Mouse (Mus musculus) heart, embryonic 16.5 days (tissue): ENCODE data around the gene Atf3. TPM values are rescaled to one million over a fixed set of nuclear protein-coding genes. Genes with fewer than 3 reads are reported as not detected.
A peak's percentile ranks its signal among the peaks of the same experiment; 100 is the strongest.

Experiments
- ATAC-seq: fragments of 200-750 bp; cut with Nextera tagmentation; replicated peaks from 2 replicates; pipeline ENCODE4 v1.8.0; 2017; ENCODE audit warnings: moderate number of reproducible peaks; ENCODE audit not compliant: insufficient read depth, low FRiP score; ENCODE audit errors: extremely low read depth
- H3K27ac ChIP-seq: fragments of 300-500 bp; sonication (generic); 2 replicates; pipeline ENCODE4 v1.5.1; 2014; ENCODE audit warnings: mild to moderate bottlenecking, low read length, control low read depth, moderate library complexity
- H3K27me3 ChIP-seq: fragments of 300-500 bp; sonication (generic); 2 replicates; pipeline ENCODE4 v1.6.1; 2014; ENCODE audit warnings: low read length, mixed read lengths; ENCODE audit not compliant: control insufficient read depth, insufficient read depth
- H3K36me3 ChIP-seq: fragments of 300-500 bp; sonication (generic); 2 replicates; pipeline ENCODE4 v1.6.1; 2014; ENCODE audit not compliant: control insufficient read depth, insufficient read depth
- H3K4me1 ChIP-seq: fragments of 300-500 bp; sonication (generic); 2 replicates; pipeline ENCODE4 v1.6.1; 2014; ENCODE audit warnings: low read length, mixed read lengths; ENCODE audit not compliant: control insufficient read depth, insufficient read depth
- H3K4me2 ChIP-seq: fragments of 300-500 bp; sonication (generic); 2 replicates; pipeline ENCODE4 v1.6.1; 2014; ENCODE audit warnings: low read depth, mild to moderate bottlenecking, control low read depth, low read length
- H3K4me3 ChIP-seq: fragments of 300-500 bp; sonication (generic); 2 replicates; pipeline ENCODE4 v1.5.1; 2014; ENCODE audit warnings: mild to moderate bottlenecking, control low read depth, low read length
- H3K9ac ChIP-seq: fragments of 300-500 bp; sonication (generic); 2 replicates; pipeline ENCODE4 v1.6.1; 2014; ENCODE audit warnings: low read length, control low read depth
- H3K9me3 ChIP-seq: fragments of 300-500 bp; sonication (generic); replicated peaks from 2 replicates; pipeline ENCODE4 v1.6.1; 2016; ENCODE audit warnings: low read length; ENCODE audit not compliant: control insufficient read depth
- WGBS: fragments of 180-500 bp; shearing (Covaris S2); extraction: QIAGEN DNeasy Blood & Tissue Kit; methylation state at CpG from one replicate; pipeline ENCODE4 v1.1.7; 2014; 5-methylcytosine and 5-hydroxymethylcytosine counted together
- polyA plus RNA-seq: library from polyadenylated mRNA; unstranded; fragments of >200 nt; fragmentation: Nextera tagmentation; extraction: Ambion mirVana; gene quantifications from 2 replicates; pipeline ENCODE4 v1.2.1, GENCODE M21; 2015

Gene Atf3
- polyA plus RNA-seq, 1 experiment from 2014 or later = 14.6 TPM

DNA sequence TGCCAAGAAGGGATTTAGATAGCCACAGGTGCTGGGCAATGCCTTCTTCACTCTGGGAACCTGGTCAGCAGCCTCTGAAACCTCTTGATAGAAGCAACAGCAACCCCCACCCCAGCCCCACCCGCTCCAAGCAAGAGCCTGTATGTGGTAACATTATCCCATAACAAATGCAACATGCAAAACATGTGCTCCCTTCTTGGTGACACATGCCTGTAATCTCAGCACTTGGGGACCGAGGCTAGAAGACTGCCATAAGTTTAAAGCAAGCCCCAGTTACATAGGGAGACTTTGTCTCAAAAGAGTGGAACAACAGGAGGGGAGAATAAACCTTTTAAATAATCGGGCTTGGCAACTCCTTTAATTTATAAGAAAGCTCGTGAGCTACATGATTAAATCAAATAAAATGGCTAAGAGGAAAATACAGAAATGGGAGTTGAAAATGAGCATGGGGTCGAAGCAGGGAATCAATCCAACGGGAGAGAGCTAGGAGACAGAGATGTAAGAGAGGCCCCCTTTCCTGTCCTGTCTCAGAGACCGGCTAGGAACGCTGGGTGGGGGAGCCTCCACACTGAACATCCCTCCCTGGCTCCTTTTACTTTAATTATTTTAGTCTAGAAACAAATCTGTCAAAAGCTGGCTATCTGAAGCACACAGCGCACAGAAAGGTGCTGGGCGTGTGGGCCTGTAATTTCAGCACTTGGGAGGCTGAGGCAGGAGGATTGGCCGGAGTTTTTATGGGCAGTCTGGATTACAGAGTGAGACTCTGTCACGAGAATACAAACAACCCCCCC, 36.2 kb downstream of the Atf3 start:
- WGBS = 39% methylated on average over 12 of the region's 12 CpGs
- H3K27ac ChIP-seq = no peak overlapping the region
- no peak for ATAC-seq

DNA sequence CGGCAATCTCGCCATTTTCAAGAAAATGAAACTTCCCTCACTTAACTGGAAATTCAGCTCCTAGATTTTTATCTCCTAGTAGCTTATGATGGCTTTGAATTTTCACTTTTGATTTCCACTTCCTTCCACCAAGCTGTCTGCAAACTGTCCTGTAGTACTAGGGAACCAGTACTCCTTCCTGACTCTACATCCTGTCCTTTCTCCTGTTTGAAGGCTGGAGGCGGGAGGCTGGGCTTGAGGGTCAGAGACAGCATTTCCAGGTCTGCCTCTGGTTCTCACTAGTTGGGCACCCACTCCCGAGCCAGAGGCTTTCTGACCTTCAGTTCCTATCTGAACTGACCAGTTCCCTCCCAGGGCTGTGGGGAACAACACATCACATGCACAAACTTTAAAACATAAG, 37.4 kb downstream of the Atf3 start:
- H3K4me3 ChIP-seq = no peak overlapping the region
- WGBS = 64% methylated on average over 4 of the region's 4 CpGs
- no peak for ATAC-seq
- no peak overlapping the region for H3K27ac ChIP-seq
- peaks cover 5% of the 10 kb centered on the region; the same call in 1 of the 2 replicates for H3K36me3 ChIP-seq
- H3K27me3 ChIP-seq = peaks cover 3% of the 10 kb centered on the region; the same call in 1 of the 2 replicates
- H3K4me1 ChIP-seq = peaks cover 36% of the 10 kb centered on the region
- H3K9ac ChIP-seq = 0 out of 2 replicates have a peak overlapping the region, but pooled peaks have one; percentile 7
- peak overlapping the region; percentile 39 for H3K4me2 ChIP-seq
- no peaks in the 10 kb centered on the region for H3K9me3 ChIP-seq

More for the DNA sequence above, 36.2 kb downstream of the Atf3 start:
- Histone ChIP-seq H3K4me1 (peaks cover 48% of the 10 kb centered on the region), H3K27me3 (peaks cover 3% of the 10 kb centered on the region), H3K36me3 (no peaks in the 10 kb centered on the region), H3K4me2 (peak overlapping the region; percentile 99), H3K9ac (peak overlapping the region; percentile 23), H3K4me3 (peak overlapping the region; percentile 70), H3K9me3 (no peaks in the 10 kb centered on the region)

DNA sequence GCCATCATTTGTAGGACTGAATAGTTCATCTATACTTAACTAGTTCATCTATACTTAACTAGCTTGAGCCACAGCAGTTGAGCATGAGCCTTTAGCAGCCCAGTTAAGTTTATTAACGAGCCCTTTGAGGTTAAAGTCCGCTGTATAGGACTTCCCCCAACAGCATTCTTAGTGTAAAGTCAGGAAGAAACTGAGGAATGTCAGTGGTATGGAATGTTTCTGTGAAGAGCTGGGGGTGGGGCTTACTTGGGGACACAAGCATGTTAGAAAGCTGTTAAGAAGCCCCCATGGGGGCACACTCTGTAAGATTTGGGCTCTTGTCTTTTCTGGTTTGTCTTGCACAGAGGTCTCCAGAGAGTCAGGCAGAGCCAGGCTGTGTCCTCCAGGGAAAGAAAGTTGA, 38.0 kb downstream of the Atf3 start:
- H3K27me3 ChIP-seq = peaks cover 3% of the 10 kb centered on the region; the same call in 1 of the 2 replicates
- 37% methylated on average over 2 of the region's 2 CpGs for WGBS
- H3K4me1 ChIP-seq = peaks cover 31% of the 10 kb centered on the region
- no peaks in the 10 kb centered on the region for H3K9me3 ChIP-seq
- peak overlapping the region; percentile 39 for H3K4me2 ChIP-seq
- no peak overlapping the region for H3K4me3 ChIP-seq
- peaks cover 5% of the 10 kb centered on the region; the same call in 1 of the 2 replicates for H3K36me3 ChIP-seq
- no peak for ATAC-seq
- H3K27ac ChIP-seq = no peak overlapping the region
- 0 out of 2 replicates have a peak overlapping the region, but pooled peaks have one; percentile 7 for H3K9ac ChIP-seq

DNA sequence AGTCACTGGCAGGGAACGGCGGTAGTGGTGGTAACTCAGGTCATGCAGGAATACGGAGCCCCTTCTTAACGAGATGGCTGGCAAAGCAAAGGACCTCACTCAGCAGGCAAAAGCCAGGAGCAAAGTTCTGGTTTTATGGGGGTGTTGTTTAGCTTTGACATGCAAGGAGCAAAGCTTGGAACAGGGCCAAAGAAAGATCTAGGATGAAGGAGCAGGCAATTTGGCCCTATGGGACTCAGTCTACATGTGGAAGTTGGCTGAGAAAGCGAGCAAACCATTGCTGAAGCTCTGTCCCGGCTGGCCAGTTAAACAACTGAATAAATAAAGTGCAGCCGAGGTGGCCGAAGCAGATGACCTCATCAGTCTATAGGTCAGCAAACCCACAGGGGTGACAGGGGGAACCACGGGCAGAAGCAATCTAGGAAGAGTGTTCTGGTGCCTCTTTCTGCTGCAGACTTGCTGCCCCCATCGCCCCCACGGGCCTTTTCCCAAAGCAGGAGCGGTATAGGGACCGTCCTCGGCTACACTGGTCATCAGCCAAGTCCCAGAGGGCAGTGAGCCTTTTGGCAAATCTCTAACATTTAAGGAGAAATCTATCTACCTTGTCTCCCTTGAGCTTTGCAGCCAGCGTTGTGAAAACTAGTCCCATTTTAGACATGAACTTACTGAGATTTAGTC, 39.2 kb downstream of the Atf3 start:
- no peak for ATAC-seq
- Histone ChIP-seq H3K9ac (no peak overlapping the region), H3K9me3 (no peaks in the 10 kb centered on the region), H3K4me1 (peaks cover 28% of the 10 kb centered on the region), H3K27ac (no peak overlapping the region), H3K4me2 (no peak overlapping the region), H3K36me3 (peaks cover 5% of the 10 kb centered on the region; the same call in 1 of the 2 replicates), H3K27me3 (no peaks in the 10 kb centered on the region), H3K4me3 (no peak overlapping the region)
- 48% methylated on average over 15 of the region's 15 CpGs for WGBS

DNA sequence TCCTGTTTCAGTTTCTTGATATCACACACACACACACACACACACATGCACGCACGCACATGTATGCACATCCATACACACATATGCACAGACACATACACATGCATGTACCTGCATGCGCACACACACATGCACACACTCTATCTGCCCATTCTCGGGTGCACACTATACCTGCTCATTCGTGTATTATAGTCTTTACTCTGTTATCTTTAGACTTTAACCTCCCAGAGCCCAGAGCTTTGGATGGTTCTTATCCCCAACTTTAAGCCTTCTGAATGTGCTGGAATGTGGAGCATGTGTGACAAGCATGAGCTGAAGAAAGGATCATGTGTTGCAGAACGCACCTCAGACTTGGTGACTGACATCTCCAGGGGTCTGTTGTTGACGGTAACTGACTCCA, 41.0 kb downstream of the Atf3 start:
- WGBS = 61% methylated on average over 7 of the region's 7 CpGs
- ATAC-seq = no peak
- Histone ChIP-seq H3K36me3 (peaks cover 5% of the 10 kb centered on the region; the same call in 1 of the 2 replicates), H3K4me3 (no peak overlapping the region), H3K4me1 (peaks cover 26% of the 10 kb centered on the region), H3K27me3 (no peaks in the 10 kb centered on the region), H3K9ac (no peak overlapping the region), H3K9me3 (no peaks in the 10 kb centered on the region), H3K4me2 (no peak overlapping the region), H3K27ac (no peak overlapping the region)

DNA sequence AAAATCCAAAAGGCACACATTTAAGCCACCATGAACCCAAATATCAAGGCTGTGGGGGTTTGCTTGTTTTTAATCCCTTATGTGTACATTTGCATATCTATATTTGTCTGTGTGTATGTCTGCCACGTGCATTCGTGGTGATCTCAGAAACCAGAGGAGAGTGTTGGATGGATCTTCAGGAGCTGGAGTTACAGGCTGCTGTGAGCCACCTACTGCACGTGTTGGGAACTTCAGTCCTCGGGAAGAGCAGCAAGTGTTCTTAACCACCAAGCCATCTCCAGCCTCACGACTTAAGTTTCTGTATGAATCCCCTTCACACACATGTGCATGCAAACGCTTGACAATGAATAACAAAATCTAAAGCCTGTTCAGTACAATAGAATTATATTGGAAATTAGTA, 45.4 kb downstream of the Atf3 start:
- Histone ChIP-seq H3K27me3 (no peaks in the 10 kb centered on the region), H3K9ac (no peak overlapping the region), H3K4me3 (no peak overlapping the region), H3K36me3 (peaks cover 15% of the 10 kb centered on the region), H3K27ac (no peak overlapping the region), H3K9me3 (no peaks in the 10 kb centered on the region), H3K4me2 (no peak overlapping the region), H3K4me1 (no peaks in the 10 kb centered on the region)
- no peak for ATAC-seq
- WGBS = 15% methylated on average over 6 of the region's 6 CpGs

DNA sequence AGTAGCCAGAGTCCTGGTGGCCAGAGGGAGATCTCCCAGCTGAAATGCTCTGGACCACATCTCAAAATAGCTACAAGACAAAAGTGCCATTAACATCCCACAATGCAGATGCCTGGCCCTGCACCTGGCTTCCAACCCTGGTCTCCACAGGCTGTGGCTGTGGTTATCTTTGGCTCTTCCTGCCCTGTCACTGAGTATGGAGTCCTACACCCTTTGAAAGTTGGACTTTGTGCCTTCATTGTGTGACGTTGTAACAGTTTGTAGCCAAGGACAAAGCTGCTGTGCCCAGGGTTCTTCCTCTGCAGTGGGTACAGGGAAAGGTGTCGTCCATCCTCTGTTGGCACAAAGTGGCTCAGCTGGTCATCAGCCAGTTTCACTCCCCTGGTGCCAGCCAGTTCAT, 47.4 kb downstream of the Atf3 start:
- no peak for ATAC-seq
- H3K4me2 ChIP-seq = no peak overlapping the region
- no peak overlapping the region for H3K9ac ChIP-seq
- H3K27ac ChIP-seq = no peak overlapping the region
- H3K9me3 ChIP-seq = no peaks in the 10 kb centered on the region
- H3K36me3 ChIP-seq = peaks cover 10% of the 10 kb centered on the region
- H3K4me3 ChIP-seq = no peak overlapping the region
- no peaks in the 10 kb centered on the region for H3K4me1 ChIP-seq
- 73% methylated on average over 2 of the region's 2 CpGs for WGBS
- H3K27me3 ChIP-seq = no peaks in the 10 kb centered on the region

- Histone ChIP-seq H3K9me3 (no peaks in the 10 kb centered on the region), H3K36me3 (peaks cover 6% of the 10 kb centered on the region), H3K4me3 (no peak overlapping the region), H3K4me2 (no peak overlapping the region), H3K9ac (no peak overlapping the region), H3K27ac (no peak overlapping the region), H3K27me3 (no peaks in the 10 kb centered on the region), H3K4me1 (no peaks in the 10 kb centered on the region)
- 60% methylated on average over 4 of the region's 4 CpGs for WGBS
- no peak for ATAC-seq
Measured at GRCm38 (mm10) chr1:191166189-191166588, 51.6 kb downstream of the Atf3 start.

DNA sequence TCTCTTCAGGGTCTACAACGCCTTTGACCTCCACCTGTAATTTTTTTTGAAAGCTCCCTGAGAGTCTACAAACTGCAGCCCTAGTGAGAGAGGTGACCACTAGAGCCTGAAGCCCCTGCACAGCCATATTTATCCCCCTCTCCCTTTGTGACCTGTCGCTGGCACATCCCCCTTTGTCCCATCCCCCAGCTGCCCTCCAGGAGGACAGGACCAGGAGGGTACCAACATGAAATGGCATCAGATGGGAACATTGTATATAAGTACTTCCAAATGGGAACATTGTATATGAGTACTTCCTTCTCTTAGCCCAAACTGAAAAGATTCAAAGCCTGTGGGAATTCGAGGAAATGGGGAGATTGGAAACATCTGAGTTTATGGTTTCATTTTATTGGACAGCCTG, 53.1 kb downstream of the Atf3 start, which contains the start of gene Fam71a:
Fam71a (minus strand) TSS at position 101 of the 400 bp plus-strand sequence.
- H3K4me3 ChIP-seq = no peak within 1 kb of the TSS
- H3K9ac ChIP-seq = no peak within 1 kb of the TSS
- no peaks in the 10 kb centered on the region for H3K36me3 ChIP-seq
- no peak within 1 kb of the TSS for H3K4me2 ChIP-seq
- WGBS = 83% methylated on average over 3 of the region's 3 CpGs
- no peaks in the 10 kb centered on the region for H3K4me1 ChIP-seq
- no peak within 1 kb of the TSS for H3K27ac ChIP-seq
- no peak for ATAC-seq
- no peaks in the 10 kb centered on the region for H3K27me3 ChIP-seq
- 0 out of 2 replicates have a peak, but pooled peaks cover under 1% of the 10 kb centered on the region for H3K9me3 ChIP-seq
